Mouse (Mus musculus): Measurements from ENCODE around the gene Pcsk4.

Pcsk4 gene

GRCm38 (mm10) chr10:80329273-80330081, at the start of gene Pcsk4, which contains the start of gene Reep6:
Pcsk4 (minus strand) TSS chr10:80329498.
Reep6 (plus strand) TSS chr10:80329953.
- DNase-seq (ENCODE audit: low spot score): peak; percentile 97

DNA sequence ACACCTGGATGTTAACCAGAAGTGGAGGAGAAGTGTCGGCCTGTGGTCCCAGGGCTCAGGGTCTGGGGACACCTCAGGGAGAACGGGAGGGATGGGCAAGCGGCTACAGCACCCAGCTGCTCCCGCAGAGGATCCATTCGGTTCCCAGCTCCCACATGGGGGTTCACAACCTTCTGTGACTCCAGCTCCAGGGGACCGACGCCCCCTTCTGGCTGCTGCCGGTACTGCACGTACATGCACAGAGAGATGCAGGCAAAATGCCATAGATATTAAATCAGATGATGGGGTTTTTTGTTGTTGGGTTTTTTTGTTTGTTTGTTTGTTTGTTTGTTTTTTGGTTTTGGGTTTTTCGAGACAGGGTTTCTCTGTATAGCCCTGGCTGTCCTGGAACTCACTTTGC, 48.4 kb upstream of the Pcsk4 start:
- no peak for DNase-seq (ENCODE audit: low spot score)

- peak; percentile 79 for DNase-seq (ENCODE audit: low spot score)
Observed at GRCm38 (mm10) chr10:80376160-80376559, 46.9 kb upstream of the Pcsk4 start.

DNA sequence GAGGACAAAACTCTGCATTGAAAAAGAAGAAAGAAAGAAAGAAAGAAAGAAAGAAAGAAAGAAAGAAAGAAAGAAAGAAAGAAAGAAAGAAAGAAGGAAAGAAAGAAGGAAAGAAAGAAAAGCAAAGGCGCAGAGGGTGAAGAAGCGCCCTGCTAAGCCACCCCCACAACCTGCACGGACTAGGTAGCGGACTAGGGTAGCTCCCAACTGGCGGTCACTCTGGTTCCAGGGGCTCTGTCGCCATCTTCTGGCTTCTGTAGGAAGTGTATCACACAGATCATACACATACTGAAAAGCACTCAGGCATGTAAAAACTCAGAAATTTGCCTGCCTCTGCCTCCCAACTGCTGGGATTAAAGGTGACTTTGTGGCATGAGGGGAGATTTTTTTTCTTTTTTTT, 44.8 kb upstream of the Pcsk4 start:
- DNase-seq (ENCODE audit: low spot score): no peak

DNA sequence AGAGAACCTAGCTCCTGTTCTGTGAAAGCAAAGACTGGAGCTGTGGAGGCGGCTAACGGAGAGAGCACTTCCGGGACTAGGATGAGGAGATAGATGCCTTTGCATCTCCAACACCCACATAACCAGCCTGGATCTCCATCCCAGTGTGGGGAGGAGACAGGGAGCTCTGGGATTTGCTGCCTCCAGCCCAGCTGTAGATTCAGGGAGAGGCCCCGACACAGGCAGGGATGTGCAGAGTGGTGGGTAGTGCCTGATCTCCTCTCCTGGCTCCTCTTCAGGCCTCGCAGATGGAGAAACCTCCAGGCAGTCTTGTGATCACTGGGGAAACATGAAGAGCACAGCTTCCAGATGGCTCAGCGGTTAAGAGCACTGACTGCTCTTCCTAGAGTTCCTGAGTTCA, 43.4 kb upstream of the Pcsk4 start:
- no peak for DNase-seq (ENCODE audit: low spot score)

DNA sequence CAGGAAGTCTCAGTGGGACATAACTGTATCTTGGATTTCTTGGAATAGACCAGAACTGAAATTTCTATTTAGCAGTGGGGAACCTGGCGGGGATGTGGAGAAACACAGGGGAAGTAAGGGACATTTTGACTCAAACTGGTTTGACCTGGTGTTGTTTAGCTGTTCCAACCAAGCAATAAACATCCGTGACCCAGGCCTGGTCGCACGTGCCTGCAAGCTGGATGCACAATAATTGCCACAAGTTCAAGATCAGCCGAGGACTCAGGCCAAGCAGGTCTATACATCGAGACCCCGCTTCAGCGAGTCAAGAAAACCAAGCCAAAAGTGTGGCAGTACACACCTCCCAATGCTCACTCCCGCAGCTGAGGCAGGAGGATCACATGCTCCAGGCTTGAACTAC, 42.7 kb upstream of the Pcsk4 start:
- no peak for DNase-seq (ENCODE audit: low spot score)

DNA sequence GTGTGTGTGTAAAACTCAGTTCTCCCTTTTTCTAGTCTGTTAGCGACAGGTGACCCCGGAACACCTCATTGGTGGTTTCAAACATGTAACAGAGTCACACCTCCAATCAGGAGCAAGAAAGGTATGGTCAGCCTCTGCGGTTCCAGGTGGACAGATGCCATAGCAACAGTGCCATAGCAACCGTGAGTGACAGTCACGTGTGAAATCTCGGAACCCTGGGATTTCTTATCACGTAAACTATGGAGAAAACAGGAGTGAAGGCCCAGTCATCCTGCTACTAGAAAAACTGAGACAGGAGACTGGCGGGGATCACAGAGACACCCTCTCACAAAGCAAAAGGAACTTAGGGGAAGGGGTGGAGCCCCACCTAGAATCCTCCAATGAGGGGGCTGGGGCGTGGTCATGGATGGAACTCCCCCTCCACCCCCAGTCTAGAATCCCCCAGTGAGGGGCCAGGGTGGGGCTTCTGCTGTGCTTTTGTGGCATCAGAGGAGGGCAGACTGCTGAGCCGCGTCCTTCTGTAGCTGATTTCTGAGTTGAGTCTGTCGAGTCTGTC, 42.2 kb upstream of the Pcsk4 start:
- no peak for DNase-seq (ENCODE audit: low spot score)

DNA sequence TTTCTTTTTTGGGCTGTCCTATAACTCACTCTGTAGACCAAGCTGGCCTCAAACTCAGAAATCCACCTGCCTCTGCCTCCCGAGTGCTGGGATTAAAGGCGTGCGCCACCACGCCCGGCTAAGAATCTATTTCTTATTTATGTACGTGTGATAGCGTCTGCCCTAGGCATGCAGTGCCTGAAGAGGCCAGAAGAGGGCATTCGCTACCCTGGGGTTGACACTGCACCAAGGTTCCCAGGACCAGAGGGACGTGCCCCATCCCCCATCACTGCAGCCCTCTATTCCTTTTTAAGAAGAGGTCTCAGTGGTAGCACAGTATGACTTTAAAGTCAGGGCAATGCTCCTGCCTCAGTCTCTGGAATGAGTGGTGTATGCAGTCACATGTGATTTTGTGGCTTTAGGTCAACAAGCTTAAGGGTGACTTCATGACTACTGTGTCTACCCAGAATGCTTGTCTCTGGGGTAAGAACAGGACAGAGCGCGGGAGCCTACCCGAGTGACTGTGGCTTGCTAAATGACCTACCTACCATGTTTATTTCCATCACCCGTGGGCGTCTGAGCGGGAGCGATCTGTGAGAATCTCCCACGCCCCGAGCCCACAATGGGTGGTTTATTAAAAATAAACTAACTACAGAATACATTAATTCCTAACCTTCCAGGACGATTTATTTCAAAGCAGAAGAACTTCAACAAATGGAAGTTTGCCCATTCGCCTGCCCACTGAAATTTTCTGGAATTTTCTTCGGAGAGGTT, 40.9 kb upstream of the Pcsk4 start:
- DNase-seq (ENCODE audit: low spot score): no peak

GRCm38 (mm10) chr10:80368392-80368791, 39.1 kb upstream of the Pcsk4 start:
- no peak for DNase-seq (ENCODE audit: low spot score)

- DNase-seq (ENCODE audit: low spot score): no peak
Observed at GRCm38 (mm10) chr10:80367954-80368353, 38.7 kb upstream of the Pcsk4 start.

GRCm38 (mm10) chr10:80365736-80366135, 36.4 kb upstream of the Pcsk4 start:
- no peak for DNase-seq (ENCODE audit: low spot score)

DNA sequence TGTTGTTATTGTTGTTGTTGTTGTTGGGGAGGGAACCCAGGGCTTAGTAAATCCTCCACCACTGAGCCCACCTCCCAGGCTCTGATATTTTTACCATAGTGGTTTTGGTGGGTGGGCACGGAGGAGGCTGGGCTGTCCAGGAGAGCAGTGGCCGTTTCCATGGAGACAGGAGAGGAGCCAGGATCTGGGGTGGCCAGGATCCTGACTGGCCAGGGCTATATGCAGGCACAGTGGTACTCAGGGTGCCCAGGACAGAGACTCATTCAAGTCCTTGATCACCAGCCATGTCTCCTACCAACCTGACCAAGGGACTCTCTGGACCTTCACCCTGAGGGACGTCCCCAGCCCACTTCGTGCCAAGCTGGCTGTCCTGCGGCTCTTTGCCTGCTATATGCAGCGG, 34.4 kb upstream of the Pcsk4 start:
- DNase-seq (ENCODE audit: low spot score): no peak

DNA sequence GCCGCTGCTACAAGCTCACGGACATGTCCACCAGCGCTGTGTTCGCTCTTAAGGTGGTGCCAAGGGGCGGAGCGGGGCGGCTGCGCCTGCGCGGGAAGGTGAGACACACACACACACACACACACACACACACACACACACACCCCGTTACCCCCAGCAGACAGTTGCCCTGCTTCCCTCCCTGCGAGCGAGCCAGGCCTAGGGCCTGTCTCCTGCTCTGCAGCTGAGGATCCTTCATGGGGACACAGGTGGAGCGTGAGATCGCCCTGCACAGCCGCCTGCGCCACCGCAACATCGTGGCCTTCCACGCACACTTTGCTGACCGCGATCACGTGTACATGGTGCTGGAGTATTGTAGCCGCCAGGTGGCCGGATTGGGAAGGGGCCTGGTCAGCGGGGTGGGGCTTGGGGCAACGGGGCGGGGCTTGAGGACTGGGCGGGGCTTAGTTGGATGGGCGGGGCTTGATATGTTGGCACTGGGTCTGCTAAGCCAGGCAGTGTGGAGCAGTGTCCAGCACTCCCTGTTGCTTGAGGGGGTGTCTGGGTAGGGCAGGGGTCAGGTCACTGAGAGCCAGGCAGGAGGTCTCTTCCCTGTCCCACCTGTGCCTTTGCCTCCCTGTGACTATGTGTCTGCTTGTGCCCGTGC, 28.8 kb upstream of the Pcsk4 start:
- DNase-seq (ENCODE audit: low spot score): no peak

GRCm38 (mm10) chr10:80357336-80357735, 28.0 kb upstream of the Pcsk4 start:
- no peak for DNase-seq (ENCODE audit: low spot score)

- DNase-seq (ENCODE audit: low spot score): no peak
Observed at GRCm38 (mm10) chr10:80356737-80357136, 27.4 kb upstream of the Pcsk4 start.

DNA sequence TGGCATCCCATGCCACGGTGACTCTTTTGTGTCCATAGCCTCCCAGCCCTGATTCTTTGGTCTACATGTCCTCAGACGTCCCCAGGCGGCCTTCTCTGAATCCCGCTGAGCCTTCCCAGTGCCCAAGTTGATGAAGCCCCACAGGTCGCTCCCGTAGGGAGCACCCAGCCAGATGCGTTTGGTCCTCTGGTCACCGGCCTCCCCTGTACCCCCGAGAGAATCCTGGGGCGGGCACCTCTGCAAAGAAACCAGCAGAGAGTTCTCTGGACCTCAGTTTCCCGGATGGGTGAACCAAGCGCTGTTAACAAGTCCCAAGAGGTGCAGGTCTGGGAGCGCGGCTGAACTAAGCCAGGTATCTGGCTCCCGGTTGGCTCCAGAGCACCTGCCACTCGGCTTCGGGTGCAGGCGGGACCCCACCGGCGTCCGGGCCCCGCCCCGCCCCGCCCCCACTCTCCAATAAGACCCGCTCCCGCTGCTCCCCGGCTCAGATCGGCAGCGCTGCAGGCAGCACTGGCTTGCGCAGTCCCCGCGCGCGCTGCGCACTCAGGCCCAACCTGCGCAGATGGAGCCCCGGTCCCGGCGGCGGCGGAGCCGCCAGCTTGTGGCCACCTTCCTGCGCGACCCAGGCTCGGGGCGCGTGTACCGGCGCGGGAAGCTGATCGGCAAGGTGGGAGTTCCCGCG, 26.8 kb upstream of the Pcsk4 start, which contains the start of gene Plk5:
TSS of gene Plk5 (plus strand) at position 459 of the 682 bp plus-strand sequence.
- no peak for DNase-seq (ENCODE audit: low spot score)

- no peak for DNase-seq (ENCODE audit: low spot score)
Observed at GRCm38 (mm10) chr10:80355431-80355830, 26.1 kb upstream of the Pcsk4 start.

- no peak for DNase-seq (ENCODE audit: low spot score)
Observed at GRCm38 (mm10) chr10:80352727-80353126, 23.4 kb upstream of the Pcsk4 start.

- DNase-seq (ENCODE audit: low spot score): no peak
Observed at GRCm38 (mm10) chr10:80351896-80352295, 22.6 kb upstream of the Pcsk4 start.

DNA sequence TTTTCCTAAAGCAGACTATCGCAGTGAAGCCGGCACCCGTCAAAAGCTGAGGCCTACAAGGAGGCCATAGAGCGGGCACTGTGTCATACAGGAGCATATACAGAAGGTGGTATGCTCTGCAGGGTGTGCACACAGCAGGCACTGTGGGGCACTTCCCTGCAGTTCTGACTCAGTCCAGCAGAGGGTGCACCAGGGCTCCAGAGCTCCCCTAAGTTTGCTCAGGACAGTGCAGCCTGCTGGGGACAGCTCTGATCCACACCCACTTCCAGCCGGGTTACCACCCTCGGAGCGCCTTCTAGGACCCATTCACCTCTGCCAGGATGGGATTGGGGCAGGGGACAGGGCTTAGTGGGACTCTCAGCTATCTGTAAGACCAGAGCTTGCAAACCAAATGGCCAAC, 21.0 kb upstream of the Pcsk4 start:
- no peak for DNase-seq (ENCODE audit: low spot score)

DNA sequence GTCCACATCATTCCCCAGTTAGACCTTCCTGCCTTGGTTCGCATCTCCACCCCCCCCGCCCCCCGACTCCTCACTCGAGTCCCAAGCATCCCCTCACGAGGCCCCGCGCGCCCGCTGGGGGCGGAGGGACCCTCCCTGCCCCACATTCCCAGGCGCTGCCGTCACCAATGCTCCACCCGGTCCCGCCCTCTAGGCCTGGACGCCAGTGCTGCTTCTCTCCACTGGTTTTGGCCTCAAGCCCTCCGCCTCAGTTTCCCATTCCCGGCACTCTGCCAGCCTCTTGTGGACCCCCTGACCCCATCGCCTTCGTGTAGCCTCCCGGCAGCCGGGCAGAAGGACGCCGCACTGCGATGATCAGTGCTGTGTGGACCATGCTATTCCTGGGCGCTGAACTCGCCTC, 19.7 kb upstream of the Pcsk4 start:
- DNase-seq (ENCODE audit: low spot score): no peak

GRCm38 (mm10) chr10:80348244-80348781, 19.0 kb upstream of the Pcsk4 start, which contains the start of gene Adamtsl5:
Adamtsl5 (minus strand) TSS chr10:80348412.
- no peak for DNase-seq (ENCODE audit: low spot score)
